Comparison of ENCODE assay signal across 23 mouse cellular contexts in the genomic region with DNA sequence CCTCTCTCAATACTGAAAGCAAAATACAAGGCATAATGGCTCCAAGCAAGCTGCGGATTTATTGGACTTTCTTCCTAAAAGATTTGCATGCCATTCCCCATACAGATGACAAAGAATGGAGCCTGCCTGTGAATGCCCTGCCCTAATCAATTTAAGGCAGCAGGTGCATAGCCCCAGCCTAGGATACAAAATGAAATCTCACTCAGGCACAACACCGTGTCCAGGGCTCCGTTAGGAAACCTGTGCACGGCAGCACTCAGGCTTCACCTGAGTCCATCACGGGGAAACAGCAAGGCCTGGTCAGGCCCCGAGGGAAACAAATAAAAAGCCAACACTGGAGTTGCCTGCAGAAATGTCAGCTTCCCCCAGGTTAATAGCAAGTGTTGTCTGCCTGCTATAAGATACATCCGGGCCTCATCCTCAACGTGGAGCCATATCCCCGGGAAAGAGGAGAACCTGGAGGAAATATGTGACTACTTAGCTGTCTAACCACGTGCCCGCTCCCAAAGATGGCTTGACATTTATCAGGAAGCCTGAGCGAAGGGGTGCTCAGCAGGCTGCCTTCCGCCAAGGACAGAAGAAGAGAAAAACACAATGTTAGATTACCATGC.
A peak's percentile ranks its signal among the peaks of the same experiment; 100 is the strongest.
DNase-seq lines count a peak whose midpoint lies in the region; ATAC-seq and TF ChIP-seq lines count a peak whose summit lies in the region.
"Had no signal": no experiment of that assay in that cellular context is flagged by ENCODE, and none has a peak within 500 bp of the region (broad histone marks: within the 10 kb centered on the region; RNA-seq: fewer than 3 reads in every experiment).

No protein-coding gene starts in this region.

- H3K4me2 ChIP-seq in hindbrain, embryonic 12.5 days (replicated peaks), result no peak overlapping the region
- H3K4me2 ChIP-seq in hindbrain, embryonic 15.5 days, result no peak overlapping the region
- H3K4me2 ChIP-seq in midbrain, postnatal 0 days (ENCODE audit: low read depth, low read length, poor library complexity, severe bottlenecking), result no peak overlapping the region
- H3K4me2 ChIP-seq in liver, embryonic 12.5 days, result no peak overlapping the region
- H3K4me2 ChIP-seq: embryonic facial prominence, embryonic 13.5 days; heart, embryonic 12.5 days; liver, embryonic 15.5 days had no signal

- 52% methylated on average over 13 of the region's 13 CpGs for WGBS in hindbrain, embryonic 12.5 days
- 34% methylated on average over 13 of the region's 13 CpGs for WGBS in hindbrain, embryonic 15.5 days
- WGBS in midbrain, embryonic 10.5 days, result 64% methylated on average over 13 of the region's 13 CpGs
- WGBS in midbrain, postnatal 0 days, result 32% methylated on average over 13 of the region's 13 CpGs
- WGBS in liver, embryonic 12.5 days (ENCODE audit: insufficient replicate concordance), result 61% methylated on average over 13 of the region's 13 CpGs
- 82% methylated on average over 13 of the region's 13 CpGs for WGBS in heart, adult 2 months

- intact Hi-C loops in left cerebral cortex, postnatal 14 days (cut with DNase I), result no loop called here
- intact Hi-C loops in heart, adult 2 months (cut with DNase I), result no loop called here

- peak; percentile 57; the same call in 1 of the 2 replicates for ATAC-seq in hindbrain, embryonic 12.5 days (ENCODE audit: low FRiP score)
- ATAC-seq in hindbrain, embryonic 15.5 days (ENCODE audit: low FRiP score, low read depth), result no peak
- no peak for ATAC-seq in midbrain, postnatal 0 days (ENCODE audit: low FRiP score)
- no peak for ATAC-seq in liver, embryonic 12.5 days
- ATAC-seq: inflammation-experienced regulatory T-cells, adult 6 months; lung, postnatal 0 days had no signal

- H3K36me3 ChIP-seq in hindbrain, embryonic 12.5 days, result no peaks in the 10 kb centered on the region
- H3K36me3 ChIP-seq in hindbrain, embryonic 15.5 days, result no peaks in the 10 kb centered on the region
- no peaks in the 10 kb centered on the region for H3K36me3 ChIP-seq in midbrain, embryonic 10.5 days
- H3K36me3 ChIP-seq in midbrain, postnatal 0 days (ENCODE audit: insufficient read depth, low read length), result no peaks in the 10 kb centered on the region
- H3K36me3 ChIP-seq in liver, embryonic 12.5 days, result no peaks in the 10 kb centered on the region
- no peaks in the 10 kb centered on the region for H3K36me3 ChIP-seq in heart, adult 2 months (ENCODE audit: control insufficient read depth, insufficient read depth, low read length)
- H3K36me3 ChIP-seq: embryonic facial prominence, embryonic 13.5 days; heart, embryonic 12.5 days; liver, embryonic 15.5 days had no signal

- TF ChIP-seq POLR2A in heart, adult 2 months (IDR thresholded peaks at IDR 0.05; ENCODE audit: insufficient read depth, low read depth, low read length), result no peak

- peaks cover 39% of the 10 kb centered on the region for H3K4me1 ChIP-seq in hindbrain, embryonic 12.5 days
- H3K4me1 ChIP-seq in hindbrain, embryonic 15.5 days (replicated peaks), result peaks cover 33% of the 10 kb centered on the region
- H3K4me1 ChIP-seq in midbrain, embryonic 10.5 days, result peaks cover 55% of the 10 kb centered on the region
- peaks cover 11% of the 10 kb centered on the region; the same call in 1 of the 2 replicates for H3K4me1 ChIP-seq in midbrain, postnatal 0 days (ENCODE audit: insufficient read depth, low read length)
- H3K4me1 ChIP-seq in liver, embryonic 12.5 days, result no peaks in the 10 kb centered on the region; the same call in 1 of the 2 replicates
- H3K4me1 ChIP-seq in heart, adult 2 months (ENCODE audit: control insufficient read depth, insufficient read depth, low read length), result no peaks in the 10 kb centered on the region
- H3K4me1 ChIP-seq: heart, embryonic 12.5 days; liver, embryonic 15.5 days; megakaryocyte, embryonic 14.5 days had no signal

- no peaks in the 10 kb centered on the region for H3K9me3 ChIP-seq in hindbrain, embryonic 12.5 days (replicated peaks)
- no peaks in the 10 kb centered on the region for H3K9me3 ChIP-seq in hindbrain, embryonic 15.5 days
- H3K9me3 ChIP-seq in midbrain, embryonic 10.5 days (replicated peaks), result no peaks in the 10 kb centered on the region
- no peaks in the 10 kb centered on the region for H3K9me3 ChIP-seq in midbrain, postnatal 0 days (ENCODE audit: low read length)
- H3K9me3 ChIP-seq in liver, embryonic 12.5 days (replicated peaks), result no peaks in the 10 kb centered on the region
- H3K9me3 ChIP-seq: embryonic facial prominence, embryonic 13.5 days; heart, embryonic 12.5 days; liver, embryonic 15.5 days; megakaryocyte, embryonic 14.5 days had no signal

- DNase-seq in midbrain, embryonic 10.5 days (ENCODE audit: low spot score), result no peak
- DNase-seq in midbrain, postnatal 0 days (ENCODE audit: low spot score), result no peak
- no peak for DNase-seq in left cerebral cortex, postnatal 14 days (ENCODE audit: low spot score in 2 of 2)
- no peak for DNase-seq in heart, adult 2 months
- DNase-seq: adrenal gland, adult 2 months; cerebellum, adult 9-11 months; gastrocnemius, adult 2 months; heart, postnatal 14 days; kidney, adult 2 months; kidney, postnatal 25 days; left cerebral cortex, postnatal 4 days; right cerebral cortex, adult 18-20 months; thymus, postnatal 25 days had no signal

- TF ChIP-seq CTCF in midbrain, postnatal 0 days (IDR thresholded peaks at IDR 0.05), result peak; percentile 16; the same call in 1 of the 2 replicates
- TF ChIP-seq CTCF in heart, adult 2 months (IDR thresholded peaks at IDR 0.05), result no peak

- no peak for TF ChIP-seq EP300 in heart, adult 2 months (IDR thresholded peaks at IDR 0.05; ENCODE audit: insufficient read depth, low read depth, low read length)

- no peaks in the 10 kb centered on the region for H3K79me2 ChIP-seq in heart, adult 2 months (replicated peaks; ENCODE audit: control insufficient read depth, insufficient read depth, low read length)

- H3K4me3 ChIP-seq in hindbrain, embryonic 12.5 days, result no peak overlapping the region
- no peak overlapping the region for H3K4me3 ChIP-seq in hindbrain, embryonic 15.5 days
- no peak overlapping the region for H3K4me3 ChIP-seq in midbrain, embryonic 10.5 days
- H3K4me3 ChIP-seq in midbrain, postnatal 0 days (ENCODE audit: low read depth, low read length), result no peak overlapping the region
- no peak overlapping the region for H3K4me3 ChIP-seq in liver, embryonic 12.5 days
- no peak overlapping the region for H3K4me3 ChIP-seq in heart, adult 2 months
- H3K4me3 ChIP-seq: embryonic facial prominence, embryonic 13.5 days; gastrocnemius, adult 2 months; heart, embryonic 12.5 days; liver, embryonic 15.5 days; megakaryocyte, embryonic 14.5 days; myocyte had no signal

- peak overlapping the region; percentile 76 for H3K27ac ChIP-seq in hindbrain, embryonic 12.5 days
- H3K27ac ChIP-seq in hindbrain, embryonic 15.5 days (replicated peaks), result peak overlapping the region; percentile 74
- peak overlapping the region; percentile 30 for H3K27ac ChIP-seq in midbrain, embryonic 10.5 days (replicated peaks)
- H3K27ac ChIP-seq in midbrain, postnatal 0 days (ENCODE audit: low read depth, low read length), result 0 out of 2 replicates have a peak overlapping the region, but pooled peaks have one; percentile 38
- H3K27ac ChIP-seq in liver, embryonic 12.5 days, result no peak overlapping the region
- H3K27ac ChIP-seq in heart, adult 2 months, result no peak overlapping the region
- H3K27ac ChIP-seq: embryonic facial prominence, embryonic 13.5 days; gastrocnemius, adult 2 months; liver, embryonic 15.5 days had no signal

- 0 out of 2 replicates have a peak, but pooled peaks cover 7% of the 10 kb centered on the region for H3K27me3 ChIP-seq in hindbrain, embryonic 12.5 days
- H3K27me3 ChIP-seq in hindbrain, embryonic 15.5 days, result no peaks in the 10 kb centered on the region
- peaks cover 61% of the 10 kb centered on the region for H3K27me3 ChIP-seq in midbrain, embryonic 10.5 days (ENCODE audit: low read depth, poor library complexity, severe bottlenecking)
- no peaks in the 10 kb centered on the region for H3K27me3 ChIP-seq in midbrain, postnatal 0 days (ENCODE audit: insufficient read depth, low read length)
- H3K27me3 ChIP-seq in liver, embryonic 12.5 days (replicated peaks), result no peaks in the 10 kb centered on the region
- no peaks in the 10 kb centered on the region for H3K27me3 ChIP-seq in heart, adult 2 months (ENCODE audit: control insufficient read depth, insufficient read depth, low read length)
- H3K27me3 ChIP-seq: liver, embryonic 15.5 days; megakaryocyte, embryonic 14.5 days had no signal

- H3K9ac ChIP-seq in hindbrain, embryonic 12.5 days, result no peak overlapping the region
- H3K9ac ChIP-seq in hindbrain, embryonic 15.5 days, result no peak overlapping the region
- peak overlapping the region; percentile 9; the same call in 1 of the 2 replicates for H3K9ac ChIP-seq in midbrain, postnatal 0 days (replicated peaks; ENCODE audit: low read length, poor library complexity, severe bottlenecking)
- H3K9ac ChIP-seq in liver, embryonic 12.5 days, result no peak overlapping the region
- no peak overlapping the region for H3K9ac ChIP-seq in heart, adult 2 months (ENCODE audit: low read depth, low read length)
- H3K9ac ChIP-seq: embryonic facial prominence, embryonic 13.5 days; heart, embryonic 12.5 days; liver, embryonic 15.5 days had no signal

Comparison
In these comparisons a context has a peak if more than half of its experiments do, and no peak if none do; other contexts are left out.
1. H3K27ac ChIP-seq: peak in hindbrain, embryonic 12.5 days (single experiment), hindbrain, embryonic 15.5 days (single experiment), midbrain, embryonic 10.5 days (single experiment) and midbrain, postnatal 0 days (single experiment); none in liver, embryonic 12.5 days (single experiment) and heart, adult 2 months (single experiment).